Comparison of ENCODE assay signal across 16 mouse cellular contexts in the genomic region with DNA sequence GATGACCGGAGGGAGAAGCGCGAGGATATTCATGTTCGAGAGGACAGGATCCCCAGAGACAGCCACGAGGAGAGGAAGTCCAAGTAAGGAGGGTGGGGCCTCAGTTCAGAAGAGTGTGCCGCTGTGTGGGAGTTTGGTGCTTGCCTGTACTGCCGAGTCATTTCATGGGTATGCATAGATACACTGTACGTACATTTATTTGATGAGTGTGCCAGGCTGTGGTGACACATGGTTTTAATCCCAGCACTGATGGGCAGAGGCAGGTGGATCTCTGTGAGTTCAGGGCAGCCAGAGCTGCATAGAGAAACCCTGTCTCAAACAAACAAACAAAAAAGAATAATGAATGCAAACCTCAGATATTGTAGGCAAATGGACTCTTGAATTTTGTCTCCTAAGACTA.
"Had no signal": no experiment of that assay in that cellular context is flagged by ENCODE, and none has a peak within 500 bp of the region (broad histone marks: within the 10 kb centered on the region; RNA-seq: fewer than 3 reads in every experiment).

No protein-coding gene starts in this region.

- ATAC-seq: liver, embryonic 12.5 days; midbrain, embryonic 15.5 days had no signal

- H3K9ac ChIP-seq: limb, embryonic 13.5 days; liver, embryonic 12.5 days; lung, embryonic 14.5 days; midbrain, embryonic 15.5 days; neural tube, embryonic 13.5 days had no signal

- DNase-seq: kidney, adult 11 months; kidney, adult 9 months; kidney, postnatal 36 days; layer of hippocampus, adult 9-11 months; lung, embryonic 14.5 days; lung, postnatal 10 days; lung, postnatal 4 days; retina, postnatal 1 day; right cerebral cortex, postnatal 4 days; spleen, adult 18-20 months; thymus, postnatal 4 days had no signal

- H3K4me2 ChIP-seq: limb, embryonic 13.5 days; liver, embryonic 12.5 days; lung, embryonic 14.5 days; midbrain, embryonic 15.5 days; neural tube, embryonic 13.5 days had no signal

- H3K27me3 ChIP-seq: limb, embryonic 13.5 days; liver, embryonic 12.5 days; midbrain, embryonic 15.5 days; neural tube, embryonic 13.5 days had no signal

- H3K4me1 ChIP-seq: liver, embryonic 12.5 days; midbrain, embryonic 15.5 days; neural tube, embryonic 13.5 days had no signal

- H3K9me3 ChIP-seq: limb, embryonic 13.5 days; liver, embryonic 12.5 days; midbrain, embryonic 15.5 days; neural tube, embryonic 13.5 days had no signal

- H3K4me3 ChIP-seq: limb, embryonic 13.5 days; liver, embryonic 12.5 days; midbrain, embryonic 15.5 days; neural tube, embryonic 13.5 days had no signal

- H3K27ac ChIP-seq: kidney, postnatal 0 days; limb, embryonic 13.5 days; liver, embryonic 12.5 days; midbrain, embryonic 15.5 days; neural tube, embryonic 13.5 days had no signal
